Mouse (Mus musculus) heart, postnatal 0 days (tissue): Measurements from ENCODE around the gene Traf1.

Experiments
- CTCF ChIP-seq: IDR thresholded peaks from 2 replicates; pipeline ENCODE4 v1.5.1; 2016; ENCODE audit warnings: antibody characterized with exemption, control low read depth, low read depth
- EP300 ChIP-seq: IDR thresholded peaks from 2 replicates; pipeline ENCODE4 v1.6.1; 2016; ENCODE audit warnings: antibody characterized with exemption, low read depth

DNA sequence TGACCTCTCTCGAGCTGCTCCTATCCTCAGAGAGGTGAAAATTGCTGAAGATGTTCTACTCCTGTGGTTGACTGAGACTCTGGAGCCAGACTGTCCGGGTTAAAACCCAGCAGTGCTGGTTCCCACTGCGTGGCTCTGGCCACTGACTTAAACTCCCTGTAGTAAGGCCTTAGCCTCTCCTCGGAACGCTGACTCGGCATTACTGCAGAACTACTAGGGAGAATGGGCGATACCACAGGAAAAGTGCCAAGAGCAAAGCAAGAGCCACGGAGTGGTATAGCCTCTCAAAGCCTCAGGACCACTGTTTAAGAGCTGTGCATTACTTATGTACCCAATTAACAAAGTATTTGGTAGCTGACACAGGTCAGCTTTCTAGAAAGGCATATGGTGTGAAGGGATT is 23.3 kb upstream of the Traf1 start:
- TF ChIP-seq EP300 (no peak), CTCF (no peak)
